Mouse (Mus musculus) cerebellum, postnatal 4 days (tissue): Measurements from ENCODE around the gene Gm10271.

Experiments
- DNase-seq, 2 experiments: peaks; one replicate each; pipeline ENCODE4 v3.0.0; 2022; ENCODE audit warnings: low spot score in 2 of 2, mixed read lengths in 1 of 2

The Gm10271 gene

GRCm38 (mm10) chr10:116972509-116972908 is at the start of gene Gm10271:
Gene Gm10271 (minus strand): TSS chr10:116972609.
- DNase-seq = no peak

GRCm38 (mm10) chr10:117021020-117021754 is 48.8 kb upstream of the Gm10271 start:
- DNase-seq = no peak

- peak in 1 of 2 experiments; percentile 11 for DNase-seq
These were observed 46.0 kb upstream of the Gm10271 start for GRCm38 (mm10) chr10:117018281-117018840.

- no peak for DNase-seq
These were observed 42.2 kb upstream of the Gm10271 start for GRCm38 (mm10) chr10:117014565-117014964.

GRCm38 (mm10) chr10:117013689-117014390 is 41.4 kb upstream of the Gm10271 start:
- DNase-seq = no peak

- DNase-seq = no peak
These were observed 38.6 kb upstream of the Gm10271 start for GRCm38 (mm10) chr10:117011047-117011446.

- no peak for DNase-seq
These were observed 37.3 kb upstream of the Gm10271 start for GRCm38 (mm10) chr10:117009691-117010090.

- no peak for DNase-seq
These were observed 33.5 kb upstream of the Gm10271 start for GRCm38 (mm10) chr10:117005707-117006464.

- DNase-seq = no peak
These were observed 32.3 kb upstream of the Gm10271 start for GRCm38 (mm10) chr10:117004695-117005094.

- DNase-seq = no peak
These were observed 28.6 kb upstream of the Gm10271 start for GRCm38 (mm10) chr10:117000975-117001374.

GRCm38 (mm10) chr10:116998716-116999455 is 26.5 kb upstream of the Gm10271 start:
- DNase-seq = no peak

GRCm38 (mm10) chr10:116996236-116996600 is 23.8 kb upstream of the Gm10271 start:
- DNase-seq = no peak

GRCm38 (mm10) chr10:116995584-116996235 is 23.3 kb upstream of the Gm10271 start:
- no peak for DNase-seq

GRCm38 (mm10) chr10:116995162-116995561 is 22.8 kb upstream of the Gm10271 start:
- no peak for DNase-seq

- no peak for DNase-seq
These were observed 21.6 kb upstream of the Gm10271 start for GRCm38 (mm10) chr10:116993971-116994370.

GRCm38 (mm10) chr10:116986264-116987082 is 14.1 kb upstream of the Gm10271 start, which contains the start of gene Best3:
Gene Best3 (plus strand): TSS chr10:116986314.
- peak in 1 of 2 experiments; percentile 1 for DNase-seq

- DNase-seq = no peak
These were observed 12.4 kb upstream of the Gm10271 start for GRCm38 (mm10) chr10:116984836-116985235.

GRCm38 (mm10) chr10:116982526-116982925 is 10.1 kb upstream of the Gm10271 start:
- DNase-seq = no peak

GRCm38 (mm10) chr10:116980888-116981287 is 8.5 kb upstream of the Gm10271 start:
- peak in 1 of 2 experiments; percentile 30 for DNase-seq

- DNase-seq = no peak
These were observed 7.9 kb upstream of the Gm10271 start for GRCm38 (mm10) chr10:116980273-116980672.
